Mouse (Mus musculus) stomach, embryonic 15.5 days (tissue): ENCODE data around the gene Dclk1. TPM values are rescaled to one million over a fixed set of nuclear protein-coding genes. Genes with fewer than 3 reads are reported as not detected.

Source experiments
- ATAC-seq: fragments of 200-750 bp; cut with Nextera tagmentation; 2 replicates; pipeline ENCODE4 v1.8.0; 2017; ENCODE audit warnings: low read depth, moderate number of reproducible peaks, moderate TSS enrichment; ENCODE audit not compliant: insufficient read depth, low FRiP score
- H3K27ac ChIP-seq: fragments of 300-500 bp; sonication (generic); 2 replicates; pipeline ENCODE4 v1.5.1; 2015; ENCODE audit warnings: mild to moderate bottlenecking, inconsistent platforms
- H3K27me3 ChIP-seq: fragments of 300-500 bp; sonication (generic); replicated peaks from 2 replicates; pipeline ENCODE4 v1.6.1; 2015; ENCODE audit warnings: inconsistent platforms
- H3K36me3 ChIP-seq: fragments of 300-500 bp; sonication (generic); 2 replicates; pipeline ENCODE4 v1.6.1; 2015; ENCODE audit warnings: inconsistent platforms
- H3K4me1 ChIP-seq: fragments of 300-500 bp; sonication (generic); 2 replicates; pipeline ENCODE4 v1.6.1; 2015; ENCODE audit warnings: inconsistent platforms
- H3K4me2 ChIP-seq: fragments of 300-500 bp; sonication (generic); 2 replicates; pipeline ENCODE4 v1.6.1; 2015; ENCODE audit warnings: mild to moderate bottlenecking, inconsistent platforms
- H3K4me3 ChIP-seq: fragments of 300-500 bp; sonication (generic); replicated peaks from 2 replicates; pipeline ENCODE4 v1.5.1; 2015; ENCODE audit warnings: inconsistent platforms
- H3K9ac ChIP-seq: fragments of 300-500 bp; sonication (generic); 2 replicates; pipeline ENCODE4 v1.6.1; 2015; ENCODE audit warnings: inconsistent platforms
- H3K9me3 ChIP-seq: fragments of 300-500 bp; sonication (generic); 2 replicates; pipeline ENCODE4 v1.6.1; 2016; ENCODE audit warnings: inconsistent platforms
- WGBS: fragments of 180-500 bp; shearing (Covaris S2); methylation state at CpG from one replicate; pipeline ENCODE4 v1.1.7; 2015; 5-methylcytosine and 5-hydroxymethylcytosine counted together
- polyA plus RNA-seq: library from polyadenylated mRNA; unstranded; fragments of >200 nt; fragmentation: Nextera tagmentation; extraction: Ambion mirVana; gene quantifications from 2 replicates; pipeline ENCODE4 v1.2.1, GENCODE M21; 2015

Dclk1 gene
- polyA plus RNA-seq, 1 experiment from 2014 or later = 13.4 TPM

DNA sequence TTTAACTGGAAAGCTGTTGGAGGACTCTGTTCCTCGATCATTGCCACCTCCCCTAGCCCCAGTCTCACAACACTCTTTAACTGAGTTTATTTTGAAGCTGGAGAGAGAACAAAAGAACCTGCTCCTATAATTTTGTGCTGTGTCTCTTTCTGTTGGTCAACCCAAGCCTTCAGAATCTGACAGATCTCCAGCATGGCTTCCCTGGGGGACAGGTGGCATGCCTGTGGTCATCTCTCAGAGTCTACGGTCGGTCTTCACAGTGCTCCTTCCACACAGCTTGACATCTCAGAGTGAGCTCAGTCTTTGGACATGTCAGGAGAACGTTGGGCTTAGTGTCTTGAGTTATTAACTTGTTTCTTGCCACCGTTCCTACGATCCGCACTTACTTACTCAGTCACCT lies 204.5 kb downstream of the Dclk1 start:
- H3K27ac ChIP-seq = no peak overlapping the region
- no peak overlapping the region for H3K4me2 ChIP-seq
- no peak overlapping the region for H3K4me3 ChIP-seq
- H3K9ac ChIP-seq = no peak overlapping the region
- H3K4me1 ChIP-seq = no peaks in the 10 kb centered on the region
- no peaks in the 10 kb centered on the region for H3K27me3 ChIP-seq
- no peaks in the 10 kb centered on the region for H3K36me3 ChIP-seq
- 82% methylated on average over 7 of the region's 7 CpGs for WGBS
- H3K9me3 ChIP-seq = no peaks in the 10 kb centered on the region
- ATAC-seq = no peak

DNA sequence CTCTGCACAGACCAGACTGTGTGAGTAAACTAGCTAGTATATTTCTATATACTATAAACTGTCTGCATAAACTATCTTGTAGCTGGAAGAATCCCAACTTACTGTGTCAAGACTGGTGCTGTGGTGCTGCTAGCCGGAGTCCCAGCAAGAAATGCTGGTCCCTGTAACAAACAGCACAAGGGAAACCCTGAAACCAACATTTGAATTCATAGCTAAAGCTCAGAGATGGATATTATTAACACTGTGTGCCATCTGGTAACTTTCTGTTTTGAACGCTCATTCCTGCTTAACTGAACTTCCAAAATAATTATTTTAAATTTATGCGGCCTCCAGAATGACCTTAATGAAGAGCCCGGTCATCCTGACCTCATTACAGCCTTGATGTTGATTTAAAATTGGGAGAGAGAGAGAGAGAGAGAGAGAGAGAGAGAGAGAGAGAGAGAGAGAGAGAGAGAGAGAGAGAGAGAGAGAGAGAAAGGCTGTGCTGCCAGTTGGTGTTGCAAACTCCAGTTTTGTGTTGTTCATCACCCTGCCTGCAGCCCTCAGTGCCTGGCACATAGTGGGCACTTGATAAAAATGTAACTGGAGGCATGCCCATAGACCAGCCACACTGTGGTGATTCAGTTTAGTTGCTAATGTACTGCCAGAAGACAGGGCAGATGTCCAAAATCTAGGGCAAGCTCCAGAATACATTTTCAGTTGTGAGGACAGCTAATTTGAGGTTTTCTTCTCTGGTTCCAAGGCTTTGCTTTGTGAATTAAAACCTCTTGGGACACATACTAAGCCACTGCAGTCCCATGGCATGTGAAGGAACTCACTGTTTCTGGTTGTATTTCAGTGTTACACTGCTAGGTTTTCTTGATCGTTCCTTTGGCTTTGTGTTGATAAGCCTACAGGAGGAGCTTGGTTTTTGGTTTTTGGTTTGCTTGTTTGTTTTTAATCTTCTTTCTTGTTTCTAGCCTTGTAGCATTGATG lies 205.6 kb downstream of the Dclk1 start:
- H3K9me3 ChIP-seq = no peaks in the 10 kb centered on the region
- no peaks in the 10 kb centered on the region for H3K27me3 ChIP-seq
- H3K9ac ChIP-seq = no peak overlapping the region
- ATAC-seq = no peak
- no peak overlapping the region for H3K27ac ChIP-seq
- no peaks in the 10 kb centered on the region for H3K4me1 ChIP-seq
- 82% methylated on average over 5 of the region's 5 CpGs for WGBS
- no peaks in the 10 kb centered on the region for H3K36me3 ChIP-seq
- H3K4me3 ChIP-seq = no peak overlapping the region
- H3K4me2 ChIP-seq = no peak overlapping the region

- H3K27me3 ChIP-seq = no peaks in the 10 kb centered on the region
- 84% methylated on average over 2 of the region's 2 CpGs for WGBS
- no peak overlapping the region for H3K4me3 ChIP-seq
- no peaks in the 10 kb centered on the region for H3K9me3 ChIP-seq
- no peak overlapping the region for H3K4me2 ChIP-seq
- H3K9ac ChIP-seq = no peak overlapping the region
- no peak overlapping the region for H3K27ac ChIP-seq
- ATAC-seq = no peak
- H3K4me1 ChIP-seq = no peaks in the 10 kb centered on the region
- H3K36me3 ChIP-seq = no peaks in the 10 kb centered on the region
These were observed 207.0 kb downstream of the Dclk1 start for GRCm38 (mm10) chr3:55449148-55449547.

GRCm38 (mm10) chr3:55451035-55451434 lies 208.9 kb downstream of the Dclk1 start:
- Histone ChIP-seq H3K4me2 (no peak overlapping the region), H3K27ac (no peak overlapping the region)

DNA sequence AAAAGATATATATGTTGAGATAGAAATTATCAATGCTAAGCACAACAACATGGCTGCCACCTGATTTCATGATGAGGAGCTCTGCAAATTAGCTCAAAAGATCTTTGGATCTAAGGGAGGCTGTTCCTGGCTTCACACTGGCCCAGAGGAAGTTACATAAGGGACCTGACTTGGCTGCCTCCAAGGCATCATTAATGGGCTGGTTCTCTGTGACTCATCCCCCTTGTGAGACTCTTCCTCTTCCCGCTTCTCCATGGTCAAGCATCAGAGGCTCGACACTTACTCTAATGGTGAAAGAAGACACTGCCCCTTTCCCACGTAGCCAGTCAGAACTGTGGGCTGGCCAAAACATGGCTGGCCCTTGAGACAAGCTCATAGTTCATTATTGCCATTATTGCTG lies 209.7 kb downstream of the Dclk1 start:
- no peak overlapping the region for H3K4me3 ChIP-seq
- no peak overlapping the region for H3K27ac ChIP-seq
- no peak overlapping the region for H3K4me2 ChIP-seq
- H3K9me3 ChIP-seq = no peaks in the 10 kb centered on the region
- WGBS = 72% methylated on average over 3 of the region's 3 CpGs
- no peaks in the 10 kb centered on the region for H3K4me1 ChIP-seq
- ATAC-seq = no peak
- no peak overlapping the region for H3K9ac ChIP-seq
- no peaks in the 10 kb centered on the region for H3K36me3 ChIP-seq
- no peaks in the 10 kb centered on the region for H3K27me3 ChIP-seq

More at GRCm38 (mm10) chr3:55451035-55451434, 208.9 kb downstream of the Dclk1 start:
- H3K4me3 ChIP-seq = no peak overlapping the region
- no peak overlapping the region for H3K9ac ChIP-seq
- no peaks in the 10 kb centered on the region for H3K36me3 ChIP-seq
- H3K9me3 ChIP-seq = no peaks in the 10 kb centered on the region
- H3K4me1 ChIP-seq = no peaks in the 10 kb centered on the region
- WGBS = 93% methylated on average over 14 of the region's 14 CpGs
- no peaks in the 10 kb centered on the region for H3K27me3 ChIP-seq
- no peak for ATAC-seq

DNA sequence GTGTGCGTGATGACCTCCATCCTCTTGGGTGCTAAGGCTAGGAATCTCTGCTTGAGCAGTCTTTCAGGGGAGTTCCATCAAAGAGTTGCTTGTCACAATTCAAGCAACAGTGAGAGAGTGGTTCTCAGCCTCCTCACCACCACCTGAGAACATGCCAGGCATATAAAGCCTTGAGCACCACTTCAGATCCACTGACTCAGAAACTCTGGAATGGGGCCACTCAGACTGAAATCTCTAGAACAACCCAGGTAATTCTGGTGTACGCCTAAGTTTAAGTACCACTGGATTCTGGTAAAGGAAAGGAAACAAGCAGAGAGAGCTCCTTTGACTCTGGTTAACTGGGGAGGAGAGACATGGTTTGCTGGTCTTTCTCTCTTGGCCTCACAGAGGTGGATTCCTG lies 210.3 kb downstream of the Dclk1 start:
- no peak overlapping the region for H3K9ac ChIP-seq
- H3K4me1 ChIP-seq = no peaks in the 10 kb centered on the region
- H3K4me3 ChIP-seq = no peak overlapping the region
- no peaks in the 10 kb centered on the region for H3K27me3 ChIP-seq
- no peak overlapping the region for H3K4me2 ChIP-seq
- 96% methylated on average over 2 of the region's 2 CpGs for WGBS
- no peak for ATAC-seq
- no peaks in the 10 kb centered on the region for H3K9me3 ChIP-seq
- no peak overlapping the region for H3K27ac ChIP-seq
- H3K36me3 ChIP-seq = no peaks in the 10 kb centered on the region

DNA sequence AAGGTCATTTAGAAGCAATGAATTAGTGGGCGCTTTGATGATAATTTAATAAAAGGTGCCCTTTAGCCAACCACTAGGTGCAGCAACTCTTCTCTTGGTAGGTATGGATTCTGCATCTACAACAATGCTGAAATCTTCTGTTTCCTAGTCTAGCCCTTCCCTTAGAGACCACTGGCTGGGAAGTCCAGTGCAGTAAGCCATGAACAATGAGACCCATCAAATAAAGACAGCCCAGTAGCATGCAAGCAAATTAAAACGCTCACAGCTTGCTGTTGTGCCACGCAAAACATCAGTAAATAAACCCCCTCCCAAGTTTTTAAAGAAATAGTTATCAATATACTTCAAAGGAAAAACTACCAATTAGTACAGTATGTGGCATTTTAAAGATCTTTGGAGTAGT lies 218.9 kb downstream of the Dclk1 start:
- Histone ChIP-seq H3K9me3 (no peaks in the 10 kb centered on the region), H3K36me3 (no peaks in the 10 kb centered on the region), H3K27me3 (no peaks in the 10 kb centered on the region), H3K9ac (no peak overlapping the region), H3K4me3 (no peak overlapping the region), H3K4me1 (0 out of 2 replicates have a peak, but pooled peaks cover 4% of the 10 kb centered on the region), H3K4me2 (no peak overlapping the region), H3K27ac (no peak overlapping the region)
- WGBS = 70% methylated on average over 3 of the region's 3 CpGs
- no peak for ATAC-seq

DNA sequence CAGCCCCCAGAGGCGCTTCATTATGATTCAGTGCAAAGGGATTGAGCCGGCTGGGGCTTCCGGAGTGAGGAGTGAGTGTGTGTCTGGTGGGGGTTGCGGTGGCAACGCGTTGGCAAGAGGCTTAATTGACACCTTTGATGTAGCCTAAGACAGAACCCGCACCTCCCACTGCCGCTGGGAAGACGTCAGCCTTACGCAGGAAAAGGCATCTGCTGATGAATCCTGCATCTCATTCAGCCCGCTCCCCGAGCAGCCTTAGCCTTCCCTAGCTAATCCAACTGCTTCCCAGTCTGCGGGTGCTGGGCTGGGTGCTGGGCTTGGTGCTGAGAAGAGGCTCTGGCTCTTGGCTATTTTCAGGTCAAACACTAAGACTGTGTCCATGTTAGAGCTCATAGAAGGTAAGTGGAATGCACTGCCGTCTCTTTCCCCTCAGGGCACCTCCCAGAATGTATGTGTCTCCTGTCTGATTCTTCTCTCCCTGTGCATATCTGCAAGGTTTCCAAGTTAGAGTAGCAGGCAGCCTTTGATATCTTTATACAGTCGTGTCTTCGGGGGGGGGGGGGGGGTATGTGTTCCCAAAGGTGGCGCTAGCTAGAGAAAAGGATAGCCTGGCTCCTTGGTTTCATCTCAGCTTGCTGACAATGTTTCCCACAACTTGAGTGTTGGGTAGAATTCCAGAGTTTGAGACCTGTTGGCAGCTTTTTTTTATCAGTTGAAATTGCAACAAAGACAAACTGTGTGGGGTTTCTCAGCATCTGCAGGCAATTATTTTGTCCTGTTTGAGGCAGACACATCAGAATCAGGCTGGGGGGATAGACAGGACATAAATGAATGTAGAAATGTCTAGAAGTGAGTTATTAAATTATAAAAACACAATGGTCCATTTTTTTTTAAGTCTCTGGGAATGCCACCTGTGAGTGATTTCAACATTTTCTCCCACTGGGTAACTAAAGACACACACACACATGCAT lies 219.8 kb downstream of the Dclk1 start:
- no peaks in the 10 kb centered on the region for H3K36me3 ChIP-seq
- peak overlapping the region; percentile 56 for H3K4me2 ChIP-seq
- no peak for ATAC-seq
- no peak overlapping the region for H3K27ac ChIP-seq
- H3K4me1 ChIP-seq = 0 out of 2 replicates have a peak, but pooled peaks cover 4% of the 10 kb centered on the region
- 2% methylated on average over 17 of the region's 17 CpGs for WGBS
- no peaks in the 10 kb centered on the region for H3K27me3 ChIP-seq
- H3K9me3 ChIP-seq = no peaks in the 10 kb centered on the region
- H3K9ac ChIP-seq = no peak overlapping the region
- peak overlapping the region; percentile 28 for H3K4me3 ChIP-seq

GRCm38 (mm10) chr3:55462904-55463668 lies 220.9 kb downstream of the Dclk1 start:
- H3K9me3 ChIP-seq = no peaks in the 10 kb centered on the region
- H3K9ac ChIP-seq = no peak overlapping the region
- no peaks in the 10 kb centered on the region for H3K36me3 ChIP-seq
- H3K27me3 ChIP-seq = no peaks in the 10 kb centered on the region
- no peak overlapping the region for H3K27ac ChIP-seq
- WGBS = 87% methylated on average over 4 of the region's 4 CpGs
- ATAC-seq = no peak
- H3K4me2 ChIP-seq = no peak overlapping the region
- H3K4me1 ChIP-seq = 0 out of 2 replicates have a peak, but pooled peaks cover 4% of the 10 kb centered on the region
- no peak overlapping the region for H3K4me3 ChIP-seq

DNA sequence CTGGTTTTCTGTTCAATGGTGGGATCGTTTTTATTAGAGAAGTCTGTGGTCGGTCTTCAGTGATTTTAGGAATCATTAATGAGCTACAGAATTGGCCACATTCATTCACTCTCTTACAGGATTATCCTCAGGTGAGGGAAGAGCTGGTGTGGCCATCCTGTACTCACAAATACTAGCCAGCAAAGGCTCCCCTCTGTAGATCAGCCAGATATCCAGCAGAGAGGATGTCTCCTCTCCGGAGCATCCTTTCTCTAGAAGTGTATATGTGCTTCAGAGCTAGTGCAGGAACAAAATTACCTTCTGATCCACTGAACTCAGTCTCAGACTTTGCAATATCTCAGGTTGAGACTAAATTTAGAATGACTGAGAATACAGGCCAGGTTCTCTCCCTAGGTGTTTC lies 222.1 kb downstream of the Dclk1 start:
- 72% methylated on average over 3 of the region's 3 CpGs for whole genome bisulfite sequencing
- no peak overlapping the region for H3K4me2 ChIP-seq

DNA sequence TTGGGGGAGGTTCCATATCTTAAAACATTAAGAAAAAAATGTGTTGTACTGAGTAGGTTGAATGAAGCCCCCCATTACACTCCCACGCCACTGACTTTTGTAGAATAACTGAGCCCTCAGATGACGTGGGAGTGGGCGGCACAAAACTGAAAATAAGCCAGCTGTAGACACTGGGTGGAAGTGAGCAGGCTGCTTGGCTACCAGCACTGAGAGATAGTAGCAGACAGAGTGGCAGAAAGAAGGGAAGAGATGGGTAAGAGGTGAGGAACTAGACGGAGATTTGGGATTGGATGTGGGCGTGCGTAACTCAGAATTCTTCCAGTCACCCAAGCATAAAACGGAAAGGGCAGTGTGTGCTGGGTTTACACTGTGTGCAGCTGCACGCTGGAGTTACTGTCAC lies 223.6 kb downstream of the Dclk1 start:
- no peak for ATAC-seq
- H3K27me3 ChIP-seq = no peaks in the 10 kb centered on the region
- no peak overlapping the region for H3K4me2 ChIP-seq
- no peak overlapping the region for H3K27ac ChIP-seq
- WGBS = 67% methylated on average over 8 of the region's 8 CpGs
- H3K4me3 ChIP-seq = no peak overlapping the region
- no peaks in the 10 kb centered on the region for H3K36me3 ChIP-seq
- no peaks in the 10 kb centered on the region for H3K9me3 ChIP-seq
- H3K9ac ChIP-seq = no peak overlapping the region
- H3K4me1 ChIP-seq = 0 out of 2 replicates have a peak, but pooled peaks cover 4% of the 10 kb centered on the region

More for the DNA sequence above, 222.1 kb downstream of the Dclk1 start:
- Histone ChIP-seq H3K4me1 (0 out of 2 replicates have a peak, but pooled peaks cover 4% of the 10 kb centered on the region), H3K27me3 (no peaks in the 10 kb centered on the region), H3K9me3 (no peaks in the 10 kb centered on the region), H3K9ac (no peak overlapping the region), H3K4me3 (no peak overlapping the region), H3K27ac (no peak overlapping the region), H3K36me3 (no peaks in the 10 kb centered on the region)
- no peak for ATAC-seq
